Mouse (Mus musculus): ENCODE measurements at regions not wholly inside any gene's neighbourhood (a gene's known extent, or its start where the extent isn't known, plus 50 kb on each side); places are given as distances from the start of the nearest gene placed in this dataset.

- no peaks in the 10 kb centered on the region for H3K4me1 ChIP-seq (ENCODE audit: insufficient read depth, low read length)
- no peak overlapping the region for H3K4me2 ChIP-seq (ENCODE audit: low read depth, low read length)
- no peaks in the 10 kb centered on the region for H3K27me3 ChIP-seq (ENCODE audit: insufficient read depth, low read length)
- WGBS = 73% methylated on average over 12 of the region's 12 CpGs
- TF ChIP-seq CTCF (IDR thresholded peaks at IDR 0.05; ENCODE audit: low read depth) = no peak
- DNase-seq (ENCODE audit: low spot score) = no peak
- no peak overlapping the region for H3K9ac ChIP-seq (replicated peaks; ENCODE audit: low read length)
- H3K27ac ChIP-seq = no peak overlapping the region
- no peaks in the 10 kb centered on the region for H3K9me3 ChIP-seq (ENCODE audit: low read length)
- H3K4me3 ChIP-seq (ENCODE audit: low read length) = no peak overlapping the region
- no peak for ATAC-seq
- H3K36me3 ChIP-seq (ENCODE audit: insufficient read depth, low read length) = no peaks in the 10 kb centered on the region
Observed at GRCm38 (mm10) chr14:106267679-106268561, 161.9 kb downstream of the Trim52 start.

GRCm38 (mm10) chr14:106269680-106270079 is 163.7 kb downstream of the Trim52 start:
- Histone ChIP-seq H3K27me3 (ENCODE audit: insufficient read depth, low read length) (no peaks in the 10 kb centered on the region), H3K36me3 (ENCODE audit: insufficient read depth, low read length) (no peaks in the 10 kb centered on the region), H3K9me3 (ENCODE audit: low read length) (no peaks in the 10 kb centered on the region), H3K27ac (no peak overlapping the region), H3K4me2 (ENCODE audit: low read depth, low read length) (no peak overlapping the region), H3K4me3 (ENCODE audit: low read length) (no peak overlapping the region), H3K9ac (replicated peaks; ENCODE audit: low read length) (no peak overlapping the region), H3K4me1 (ENCODE audit: insufficient read depth, low read length) (no peaks in the 10 kb centered on the region)
- DNase-seq (ENCODE audit: low spot score) (no peak), ATAC-seq (no peak)
- TF ChIP-seq CTCF (IDR thresholded peaks at IDR 0.05; ENCODE audit: low read depth) = no peak
- 67% methylated on average over 6 of the region's 6 CpGs for WGBS

- Histone ChIP-seq H3K4me1 (ENCODE audit: insufficient read depth, low read length) (no peaks in the 10 kb centered on the region), H3K4me2 (ENCODE audit: low read depth, low read length) (no peak overlapping the region), H3K4me3 (ENCODE audit: low read length) (no peak overlapping the region), H3K9me3 (ENCODE audit: low read length) (no peaks in the 10 kb centered on the region), H3K9ac (replicated peaks; ENCODE audit: low read length) (no peak overlapping the region), H3K27ac (no peak overlapping the region), H3K36me3 (ENCODE audit: insufficient read depth, low read length) (no peaks in the 10 kb centered on the region), H3K27me3 (ENCODE audit: insufficient read depth, low read length) (no peaks in the 10 kb centered on the region)
- ATAC-seq = no peak
- no peak for DNase-seq (ENCODE audit: low spot score)
- 44% methylated on average over 8 of the region's 8 CpGs for WGBS
- TF ChIP-seq CTCF (IDR thresholded peaks at IDR 0.05; ENCODE audit: low read depth) = no peak
Observed at GRCm38 (mm10) chr14:106313558-106313957, 207.6 kb downstream of the Trim52 start.

DNA sequence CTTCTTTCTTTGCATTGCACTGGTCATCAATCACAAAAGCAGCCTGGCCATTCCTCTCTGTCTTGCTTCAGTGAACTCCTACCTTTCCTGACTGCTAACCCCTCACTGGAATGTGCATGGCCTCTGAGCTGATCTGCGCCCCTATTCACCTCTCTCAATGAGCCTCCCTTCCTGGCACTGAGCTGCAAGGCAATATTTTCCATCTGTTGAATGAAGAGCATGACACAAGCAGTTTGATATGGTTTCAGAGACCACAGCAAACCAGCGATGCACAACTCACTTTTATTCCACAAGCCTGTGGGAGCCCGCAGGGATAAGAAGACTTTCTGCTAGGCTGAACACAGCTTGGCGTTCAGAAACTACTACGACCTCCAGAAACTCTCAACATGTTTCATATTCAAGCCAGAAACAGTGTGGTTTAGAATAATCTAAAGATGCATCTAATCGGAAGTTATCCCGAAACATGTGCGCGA is 208.1 kb downstream of the Trim52 start:
- Histone ChIP-seq H3K4me3 (ENCODE audit: low read length) (no peak overlapping the region), H3K4me2 (ENCODE audit: low read depth, low read length) (no peak overlapping the region), H3K4me1 (ENCODE audit: insufficient read depth, low read length) (no peaks in the 10 kb centered on the region), H3K27ac (no peak overlapping the region), H3K9me3 (ENCODE audit: low read length) (no peaks in the 10 kb centered on the region), H3K36me3 (ENCODE audit: insufficient read depth, low read length) (no peaks in the 10 kb centered on the region), H3K27me3 (ENCODE audit: insufficient read depth, low read length) (no peaks in the 10 kb centered on the region), H3K9ac (replicated peaks; ENCODE audit: low read length) (no peak overlapping the region)
- DNase-seq (ENCODE audit: low spot score) (peak; percentile 18), ATAC-seq (0 out of 2 replicates have a peak, but pooled peaks have one; percentile 53)
- no peak for TF ChIP-seq CTCF (IDR thresholded peaks at IDR 0.05; ENCODE audit: low read depth)
- 38% methylated on average over 9 of the region's 9 CpGs for WGBS

DNA sequence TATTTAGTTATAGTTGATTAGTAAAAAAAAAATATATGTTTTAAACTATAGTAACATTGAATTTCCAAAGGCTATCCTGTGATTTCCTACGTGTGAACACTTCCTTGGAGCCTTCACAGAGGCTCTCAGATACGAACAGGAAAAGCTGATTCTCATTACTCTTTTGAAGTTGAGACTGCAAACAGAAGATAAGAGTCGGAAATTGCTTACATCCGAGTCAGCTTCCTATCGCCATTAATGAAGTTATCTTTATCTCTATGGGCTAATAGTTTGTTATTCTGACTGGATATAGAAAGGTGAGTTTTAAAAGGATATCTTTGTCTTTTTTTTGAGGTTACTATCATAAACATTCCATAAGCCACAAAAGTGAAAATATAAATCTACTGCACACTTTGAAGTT is 212.8 kb downstream of the Trim52 start:
- H3K9me3 ChIP-seq (ENCODE audit: low read length) = no peaks in the 10 kb centered on the region
- no peak overlapping the region for H3K9ac ChIP-seq (replicated peaks; ENCODE audit: low read length)
- no peak overlapping the region for H3K4me3 ChIP-seq (ENCODE audit: low read length)
- ATAC-seq (no peak), DNase-seq (ENCODE audit: low spot score) (no peak)
- no peaks in the 10 kb centered on the region for H3K4me1 ChIP-seq (ENCODE audit: insufficient read depth, low read length)
- H3K27me3 ChIP-seq (ENCODE audit: insufficient read depth, low read length) = no peaks in the 10 kb centered on the region
- WGBS = 82% methylated on average over 5 of the region's 5 CpGs
- no peaks in the 10 kb centered on the region for H3K36me3 ChIP-seq (ENCODE audit: insufficient read depth, low read length)
- TF ChIP-seq CTCF (IDR thresholded peaks at IDR 0.05; ENCODE audit: low read depth) = no peak
- H3K27ac ChIP-seq = no peak overlapping the region
- H3K4me2 ChIP-seq (ENCODE audit: low read depth, low read length) = no peak overlapping the region

- 71% methylated on average over 8 of the region's 8 CpGs for WGBS
- Histone ChIP-seq H3K4me1 (ENCODE audit: insufficient read depth, low read length) (no peaks in the 10 kb centered on the region), H3K4me3 (ENCODE audit: low read length) (no peak overlapping the region), H3K36me3 (ENCODE audit: insufficient read depth, low read length) (no peaks in the 10 kb centered on the region), H3K9me3 (ENCODE audit: low read length) (no peaks in the 10 kb centered on the region), H3K9ac (replicated peaks; ENCODE audit: low read length) (no peak overlapping the region), H3K27me3 (ENCODE audit: insufficient read depth, low read length) (no peaks in the 10 kb centered on the region), H3K4me2 (ENCODE audit: low read depth, low read length) (0 out of 2 replicates have a peak overlapping the region, but pooled peaks have one; percentile 3), H3K27ac (no peak overlapping the region)
- ATAC-seq (no peak), DNase-seq (ENCODE audit: low spot score) (no peak)
- TF ChIP-seq CTCF (IDR thresholded peaks at IDR 0.05; ENCODE audit: low read depth) = no peak
Observed at GRCm38 (mm10) chr14:106327653-106328283, 221.8 kb downstream of the Trim52 start.

Data from hindbrain, postnatal 0 days (tissue).